Mouse (Mus musculus): ENCODE results near the gene Chd6.

Gene Chd6

GRCm38 (mm10) chr2:160931378-160931777 lies 177.5 kb downstream of the Chd6 start:
- DNase-seq (ENCODE audit: low spot score) = no peak

DNA sequence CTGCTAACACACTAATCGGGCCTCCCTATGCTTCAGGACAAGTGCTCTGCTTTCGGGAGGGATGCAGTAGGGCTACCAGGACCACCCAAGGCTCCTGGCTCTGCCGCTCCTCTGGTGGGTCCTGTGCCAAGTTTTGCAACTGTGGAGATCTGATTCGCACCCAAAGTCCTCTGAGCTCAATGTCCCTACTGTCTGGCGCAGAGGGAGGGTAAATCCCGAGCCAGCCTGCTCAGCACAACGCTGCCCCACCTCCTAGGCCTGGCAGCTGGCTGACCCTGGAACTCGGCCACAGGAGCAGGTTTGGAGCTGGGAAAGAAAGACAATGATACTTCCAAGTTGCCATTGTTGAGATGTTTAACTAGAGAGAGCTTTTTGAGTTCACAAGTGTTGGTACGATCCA lies 183.7 kb downstream of the Chd6 start:
- no peak for DNase-seq (ENCODE audit: low spot score)

GRCm38 (mm10) chr2:160921285-160921684 lies 187.6 kb downstream of the Chd6 start:
- DNase-seq (ENCODE audit: low spot score) = no peak

- DNase-seq (ENCODE audit: low spot score) = no peak
Observed at GRCm38 (mm10) chr2:160918930-160919215, 190.0 kb downstream of the Chd6 start.

- no peak for DNase-seq (ENCODE audit: low spot score)
Observed at GRCm38 (mm10) chr2:160918154-160918929, 190.5 kb downstream of the Chd6 start.

DNA sequence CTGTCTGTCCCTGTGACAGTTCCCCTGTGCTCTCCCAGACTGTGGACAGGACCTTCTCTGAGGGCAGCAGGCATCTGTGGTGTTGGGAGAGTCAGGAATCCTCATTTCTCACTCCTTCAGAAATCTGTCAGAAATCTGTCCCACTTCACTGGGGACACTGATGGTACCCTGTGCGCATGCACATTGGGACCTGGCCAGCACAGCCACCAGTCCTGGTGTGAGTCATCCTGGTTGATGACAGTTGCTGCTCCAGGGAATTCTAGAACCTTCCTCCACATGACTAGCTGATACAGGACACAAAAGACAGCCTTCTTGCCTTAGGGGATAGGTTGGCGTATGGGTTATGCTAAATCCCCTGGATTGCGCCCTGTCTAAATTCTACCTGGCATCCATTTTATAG lies 191.6 kb downstream of the Chd6 start:
- no peak for DNase-seq (ENCODE audit: low spot score)

DNA sequence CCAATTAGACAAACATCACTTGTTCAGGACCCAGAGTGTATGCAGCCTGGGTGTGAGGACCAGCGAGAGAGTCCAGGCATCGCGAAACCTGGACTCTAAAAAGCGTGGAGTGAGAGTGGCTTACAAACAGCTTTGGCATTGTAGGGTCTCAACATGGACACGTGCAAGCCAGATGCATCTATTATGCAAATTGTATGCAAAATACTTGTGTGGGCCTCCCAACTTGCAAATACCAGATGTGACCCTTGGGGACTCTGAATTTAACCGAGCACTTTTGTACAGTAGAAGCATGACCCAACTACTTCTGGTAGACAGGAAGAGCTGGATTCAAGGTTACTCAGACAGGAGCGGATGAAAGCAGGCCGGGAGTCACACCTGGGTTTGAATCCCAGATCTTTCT lies 192.2 kb downstream of the Chd6 start:
- DNase-seq (ENCODE audit: low spot score) = no peak

GRCm38 (mm10) chr2:160915821-160916610 lies 192.9 kb downstream of the Chd6 start:
- no peak for DNase-seq (ENCODE audit: low spot score)

GRCm38 (mm10) chr2:160914656-160915055 lies 194.2 kb downstream of the Chd6 start:
- no peak for DNase-seq (ENCODE audit: low spot score)

DNA sequence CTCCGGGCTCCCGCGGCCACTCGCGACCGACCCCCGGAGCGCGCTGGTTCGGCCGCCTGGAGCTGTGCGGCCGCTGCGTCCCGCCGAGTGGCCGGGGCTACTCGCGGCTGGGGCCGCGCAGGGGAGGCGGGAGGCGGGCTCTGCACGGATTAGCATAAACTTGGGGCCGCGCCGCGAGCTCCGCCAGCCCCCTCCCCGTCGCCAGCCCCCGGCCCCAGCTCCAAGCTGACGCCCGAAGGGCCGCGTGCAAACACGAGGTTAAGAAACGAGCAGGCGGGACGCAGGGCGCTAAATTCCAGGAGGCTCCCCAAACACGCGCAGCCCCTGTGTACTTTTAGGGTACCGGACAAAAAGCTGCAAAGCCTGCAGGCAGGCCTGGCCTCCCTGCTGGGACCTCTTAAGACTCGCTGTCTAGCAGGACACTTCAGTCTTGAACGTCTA lies 196.6 kb downstream of the Chd6 start, which contains the start of gene Emilin3:
Emilin3 (minus strand) TSS at position 98 of the 441 bp plus-strand sequence.
- no peak for DNase-seq (ENCODE audit: low spot score)

DNA sequence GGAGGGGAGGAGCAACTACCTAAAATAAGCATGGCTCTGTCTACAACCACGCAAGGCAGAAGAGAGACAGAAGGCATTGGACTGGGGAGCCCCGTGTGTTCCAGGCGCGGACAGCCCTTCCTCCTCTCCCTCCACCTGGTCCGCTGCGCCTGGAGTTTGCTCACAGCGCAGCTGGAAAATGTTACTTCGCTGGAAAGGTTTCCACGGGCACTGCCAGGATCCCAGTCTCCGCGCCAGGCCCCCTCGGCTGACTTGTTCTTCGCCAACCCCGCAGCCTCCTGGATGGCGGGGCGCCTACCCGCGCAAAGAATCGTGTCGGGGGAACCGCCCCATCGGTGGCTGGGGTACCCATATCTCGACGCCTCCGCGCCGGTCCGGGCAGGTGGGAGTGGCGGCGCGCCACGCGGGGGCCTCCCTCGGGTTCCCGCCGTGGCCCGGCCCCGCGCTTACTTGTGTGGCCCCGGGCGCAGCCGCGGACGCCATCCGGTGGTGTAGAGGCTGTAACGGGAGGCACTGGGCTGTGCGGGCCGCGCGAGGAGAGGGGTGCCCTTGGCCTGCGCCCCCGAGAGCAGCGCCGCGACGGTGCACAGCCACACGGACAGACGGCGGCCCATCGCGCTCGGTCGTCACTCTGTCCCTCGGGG lies 197.2 kb downstream of the Chd6 start:
- no peak for DNase-seq (ENCODE audit: low spot score)

GRCm38 (mm10) chr2:160910633-160911032 lies 198.2 kb downstream of the Chd6 start:
- no peak for DNase-seq (ENCODE audit: low spot score)

- DNase-seq (ENCODE audit: low spot score) = no peak
Observed at GRCm38 (mm10) chr2:160908607-160909006, 200.3 kb downstream of the Chd6 start.

GRCm38 (mm10) chr2:160906101-160906500 lies 202.8 kb downstream of the Chd6 start:
- no peak for DNase-seq (ENCODE audit: low spot score)

DNA sequence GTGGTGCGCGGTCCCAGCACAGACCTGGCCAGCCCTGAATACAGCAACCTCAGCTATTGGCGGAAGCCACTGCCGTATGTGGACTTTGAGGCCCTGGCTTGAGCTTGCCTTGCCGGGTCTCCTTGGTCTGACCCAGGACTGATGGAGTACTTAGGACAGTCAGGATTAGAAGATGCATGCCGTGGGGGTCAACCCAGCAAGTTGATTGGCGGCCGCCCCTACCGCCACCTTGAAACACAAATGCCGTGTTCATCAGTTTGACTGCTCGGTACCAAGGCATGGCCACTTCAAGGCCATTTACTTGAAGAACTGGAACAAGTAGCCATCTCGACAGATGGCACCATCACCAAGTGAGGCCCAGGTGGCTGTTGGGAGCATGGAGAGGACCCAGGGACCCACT lies 203.6 kb downstream of the Chd6 start:
- DNase-seq (ENCODE audit: low spot score) = no peak

GRCm38 (mm10) chr2:160901656-160902412 lies 207.0 kb downstream of the Chd6 start:
- no peak for DNase-seq (ENCODE audit: low spot score)
